Mouse (Mus musculus) G1E (cell line): ENCODE measurements around the gene Zmynd12.

Experiments
- CTCF ChIP-seq: IDR thresholded peaks from 2 replicates; pipeline ENCODE4 v1.5.1; 2012; ENCODE audit warnings: low read depth, low read length, inconsistent platforms, mixed read lengths
- GATA1 ChIP-seq: IDR thresholded peaks from 2 replicates; pipeline ENCODE4 v1.6.1; 2012; ENCODE audit warnings: borderline replicate concordance, low read length, inconsistent platforms, mixed read lengths
- POLR2AphosphoS5 ChIP-seq: IDR thresholded peaks from 2 replicates; pipeline ENCODE4 v1.6.1; 2012; ENCODE audit warnings: low read depth, low read length, inconsistent platforms; ENCODE audit not compliant: insufficient replicate concordance
- TAL1 ChIP-seq: conservative IDR thresholded peaks from 2 replicates; pipeline ENCODE4 v1.6.1; 2012; ENCODE audit warnings: low read depth, low read length, inconsistent platforms, mixed read lengths

DNA sequence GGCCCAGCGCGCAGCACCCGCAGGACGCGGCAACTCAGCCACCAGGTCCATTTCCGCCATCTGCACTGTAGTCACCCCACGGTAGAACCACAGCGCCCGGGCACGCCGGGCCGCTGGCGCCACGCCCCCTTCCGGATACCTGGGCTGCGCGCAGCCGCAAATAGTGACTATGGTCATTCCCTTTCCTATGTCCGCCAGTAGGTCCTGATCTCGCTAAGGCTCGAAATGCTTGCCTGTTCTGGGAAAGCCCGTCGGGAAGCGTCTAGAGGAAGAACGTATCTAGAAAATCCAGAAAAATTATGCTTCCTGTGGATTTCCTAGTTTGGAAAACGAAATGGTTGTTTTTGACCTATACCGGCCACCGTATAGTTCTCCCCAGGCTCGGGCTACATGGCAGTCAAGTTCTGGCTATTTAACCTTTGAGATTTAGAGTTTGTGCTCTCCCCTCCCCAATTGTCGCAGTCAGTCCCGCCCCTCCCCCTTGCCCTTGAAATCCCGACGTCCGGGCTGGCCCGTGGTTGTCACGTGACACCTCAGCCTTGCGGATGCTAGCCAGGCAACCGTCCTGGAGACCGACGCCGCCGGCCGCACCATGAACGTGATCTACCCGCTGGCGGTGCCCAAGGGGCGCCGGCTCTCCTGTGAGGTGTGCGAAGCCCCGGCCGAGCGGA is at the start of gene Zmynd12, which contains the start of gene Ppcs:
- TF ChIP-seq CTCF (no peak), POLR2AphosphoS5 (no peak), GATA1 (no peak), TAL1 (no peak)
